8 mouse cellular contexts compared by ENCODE assay signal in genomic region chr1:184999071-184999750, GRCm38 (mm10). TPM values are rescaled to one million over a fixed set of nuclear protein-coding genes. Genes with fewer than 3 reads are reported as not detected.
DNase-seq lines count a peak whose midpoint lies in the region; ATAC-seq and TF ChIP-seq lines count a peak whose summit lies in the region.

Gene Mark1, minus strand, starts transcription at chr1:184999570.

- no peaks in the 10 kb centered on the region for H3K36me3 ChIP-seq in spleen, adult 2 months (ENCODE audit: control insufficient read depth, insufficient read depth, low read length)
- H3K36me3 ChIP-seq in forebrain, embryonic 15.5 days = no peaks in the 10 kb centered on the region
- no peaks in the 10 kb centered on the region for H3K36me3 ChIP-seq in intestine, embryonic 16.5 days (ENCODE audit: control insufficient read depth, insufficient read depth, low read length)
- no peaks in the 10 kb centered on the region for H3K36me3 ChIP-seq in liver, embryonic 16.5 days (ENCODE audit: control insufficient read depth, insufficient read depth)

- H3K4me2 ChIP-seq in forebrain, embryonic 15.5 days (replicated peaks) = peak within 1 kb of the TSS; percentile 77
- H3K4me2 ChIP-seq in intestine, embryonic 16.5 days (ENCODE audit: low read depth, low read length) = peak within 1 kb of the TSS; percentile 76
- peak within 1 kb of the TSS; percentile 63 for H3K4me2 ChIP-seq in liver, embryonic 16.5 days (ENCODE audit: low read depth, low read length)

- DNase-seq in spleen, adult 2 months (ENCODE audit: low read depth in 1 of 2, low spot score in 2 of 2) = no peak
- no peak for DNase-seq in spleen, postnatal 36 days (ENCODE audit: low spot score in 2 of 2)
- peak; percentile 45 to 72 for DNase-seq in cerebellum, adult 2 months
- peak; percentile 30 for DNase-seq in right cerebral cortex, postnatal 14 days
- no peak for DNase-seq in thymus, postnatal 25 days

- H3K4me1 ChIP-seq in spleen, adult 2 months (ENCODE audit: control insufficient read depth, insufficient read depth, insufficient read length) = no peaks in the 10 kb centered on the region
- H3K4me1 ChIP-seq in cerebellum, adult 2 months (ENCODE audit: control insufficient read depth, insufficient read depth, low read length) = peaks cover 3% of the 10 kb centered on the region; the same call in 1 of the 2 replicates
- H3K4me1 ChIP-seq in forebrain, embryonic 15.5 days = peaks cover 22% of the 10 kb centered on the region
- H3K4me1 ChIP-seq in intestine, embryonic 16.5 days (ENCODE audit: control insufficient read depth, insufficient read depth, low read length) = peaks cover 10% of the 10 kb centered on the region; the same call in 1 of the 2 replicates
- no peaks in the 10 kb centered on the region for H3K4me1 ChIP-seq in liver, embryonic 16.5 days (ENCODE audit: control insufficient read depth, low read depth, low read length)

- peak within 1 kb of the TSS; percentile 99 for H3K9ac ChIP-seq in forebrain, embryonic 15.5 days (replicated peaks)
- H3K9ac ChIP-seq in intestine, embryonic 16.5 days (ENCODE audit: low read depth, low read length) = peak within 1 kb of the TSS; percentile 86
- H3K9ac ChIP-seq in liver, embryonic 16.5 days (ENCODE audit: low read depth, low read length) = peak within 1 kb of the TSS; percentile 24; the same call in 1 of the 2 replicates

- WGBS in spleen, adult 2 months = 14% methylated on average over 87 of the region's 88 CpGs
- 3% methylated on average over 87 of the region's 88 CpGs for WGBS in cerebellum, adult 2 months
- under 1% methylated on average over 87 of the region's 88 CpGs for WGBS in forebrain, embryonic 15.5 days
- under 1% methylated on average over 65 of the region's 88 CpGs for WGBS in intestine, embryonic 16.5 days
- whole genome bisulfite sequencing in liver, embryonic 16.5 days (ENCODE audit: insufficient replicate concordance) = 1% methylated on average over 59 of the region's 88 CpGs

- TF ChIP-seq POLR2A in spleen, adult 2 months (IDR thresholded peaks at IDR 0.05; ENCODE audit: low read depth, low read length) = no peak
- no peak for TF ChIP-seq POLR2A in cerebellum, adult 2 months (IDR thresholded peaks at IDR 0.05; ENCODE audit: borderline replicate concordance, insufficient read depth, low read length)

- H3K4me3 ChIP-seq in spleen, adult 2 months (ENCODE audit: extremely low read depth, insufficient read depth, insufficient read length) = peak within 1 kb of the TSS; percentile 47
- H3K4me3 ChIP-seq in cerebellum, adult 2 months (replicated peaks; ENCODE audit: insufficient read depth, low read depth, low read length) = peak within 1 kb of the TSS; percentile 87
- H3K4me3 ChIP-seq in forebrain, embryonic 15.5 days = peak within 1 kb of the TSS; percentile 99
- H3K4me3 ChIP-seq in intestine, embryonic 16.5 days (ENCODE audit: low read length) = peak within 1 kb of the TSS; percentile 69
- peak within 1 kb of the TSS; percentile 61 for H3K4me3 ChIP-seq in liver, embryonic 16.5 days (ENCODE audit: low read depth, low read length)

- TF ChIP-seq CTCF in spleen, adult 2 months (IDR thresholded peaks at IDR 0.05; ENCODE audit: extremely low read depth, insufficient read depth, insufficient read length, insufficient replicate concordance) = no peak
- no peak for TF ChIP-seq CTCF in cerebellum, adult 2 months (IDR thresholded peaks at IDR 0.05; ENCODE audit: borderline replicate concordance, insufficient read depth, low read depth, low read length)

- peaks cover 7% of the 10 kb centered on the region for H3K27me3 ChIP-seq in spleen, adult 2 months (ENCODE audit: control insufficient read depth, insufficient read depth, low read length)
- no peaks in the 10 kb centered on the region for H3K27me3 ChIP-seq in cerebellum, adult 2 months (ENCODE audit: control insufficient read depth, insufficient read depth, low read length)
- no peaks in the 10 kb centered on the region for H3K27me3 ChIP-seq in forebrain, embryonic 15.5 days
- no peaks in the 10 kb centered on the region for H3K27me3 ChIP-seq in intestine, embryonic 16.5 days (replicated peaks; ENCODE audit: control insufficient read depth, insufficient read depth, low read length)
- H3K27me3 ChIP-seq in liver, embryonic 16.5 days (ENCODE audit: control insufficient read depth, insufficient read depth, low read depth, low read length) = peaks cover 44% of the 10 kb centered on the region

- no peaks in the 10 kb centered on the region for H3K9me3 ChIP-seq in forebrain, embryonic 15.5 days
- H3K9me3 ChIP-seq in intestine, embryonic 16.5 days (ENCODE audit: control insufficient read depth, low read length) = no peaks in the 10 kb centered on the region
- H3K9me3 ChIP-seq in liver, embryonic 16.5 days (replicated peaks; ENCODE audit: control insufficient read depth, low read length) = no peaks in the 10 kb centered on the region

- ATAC-seq in forebrain, embryonic 15.5 days (replicated peaks) = peak; percentile 62
- peak; percentile 69 for ATAC-seq in intestine, embryonic 16.5 days
- no peak for ATAC-seq in liver, embryonic 16.5 days (ENCODE audit: low read depth)

- no peak within 1 kb of the TSS; the same call in 1 of the 2 replicates for H3K27ac ChIP-seq in spleen, adult 2 months (ENCODE audit: insufficient read depth, low read length)
- peak within 1 kb of the TSS; percentile 43; the same call in 1 of the 2 replicates for H3K27ac ChIP-seq in cerebellum, adult 2 months (ENCODE audit: insufficient read depth, low read length)
- H3K27ac ChIP-seq in forebrain, embryonic 15.5 days (replicated peaks) = peak within 1 kb of the TSS; percentile 94
- peak within 1 kb of the TSS; percentile 27; the same call in 1 of the 2 replicates for H3K27ac ChIP-seq in intestine, embryonic 16.5 days (ENCODE audit: low read length)
- H3K27ac ChIP-seq in liver, embryonic 16.5 days (ENCODE audit: low read length) = no peak within 1 kb of the TSS

RNA-seq across cellular contexts. Expression of gene Mark1, which starts in this region (rescaled TPM):
- 1.6 and 2.3 TPM in 2 replicates for polyA plus RNA-seq in spleen, adult 2 months (2012; rRNA removed)
- 31.0 and 32.2 TPM in 2 replicates for polyA plus RNA-seq in cerebellum, adult 2 months (2012; rRNA removed)
- 14.6 and 14.7 TPM in 2 replicates for polyA plus RNA-seq in forebrain, embryonic 15.5 days (2015; fragmentation: Nextera tagmentation; extraction: Ambion mirVana)
- 1.9 TPM in 2 replicates for polyA plus RNA-seq in intestine, embryonic 16.5 days (2015; fragmentation: Nextera tagmentation; extraction: Ambion mirVana)
- 0.09 and 0.22 TPM in 2 replicates for polyA plus RNA-seq in liver, embryonic 16.5 days (2015; fragmentation: Nextera tagmentation; extraction: Ambion mirVana)

Comparison
In these comparisons a context has a peak if more than half of its experiments do, and no peak if none do; other contexts are left out.
1. DNase-seq: peak in cerebellum, adult 2 months (2 of 2) and right cerebral cortex, postnatal 14 days (single experiment); none in spleen, adult 2 months (0 of 2), spleen, postnatal 36 days (0 of 2) and thymus, postnatal 25 days (single experiment).
2. H3K27ac ChIP-seq: peak in cerebellum, adult 2 months (single experiment), forebrain, embryonic 15.5 days (single experiment) and intestine, embryonic 16.5 days (single experiment); none in spleen, adult 2 months (single experiment) and liver, embryonic 16.5 days (single experiment).
3. H3K4me3 ChIP-seq: peak in every context shown above with its lines; median percentile 99 in forebrain, embryonic 15.5 days; 87 in cerebellum, adult 2 months; 69 in intestine, embryonic 16.5 days; 61 in liver, embryonic 16.5 days; 47 in spleen, adult 2 months.
4. H3K9ac ChIP-seq: peak in every context shown above with its lines; median percentile 99 in forebrain, embryonic 15.5 days; 86 in intestine, embryonic 16.5 days; 24 in liver, embryonic 16.5 days.
5. Peak in every context shown above with its lines, with median percentiles within 50 percentile points of each other: H3K4me2 ChIP-seq.